Mouse (Mus musculus) limb, embryonic 15.5 days (tissue): ENCODE measurements around the gene Gm21854. TPM values are rescaled to one million over a fixed set of nuclear protein-coding genes. Genes with fewer than 3 reads are reported as not detected.
"Not testable (repeated sequence)": the region's sequence is repeated elsewhere in the genome, so short reads cannot be mapped to it uniquely, and the experiment has no call there.

Source experiments
- ATAC-seq: fragments of 200-750 bp; cut with Nextera tagmentation; 2 replicates; pipeline ENCODE4 v1.8.0; 2017; ENCODE audit warnings: low read depth, moderate TSS enrichment; ENCODE audit not compliant: insufficient number of reproducible peaks, low FRiP score, low TSS enrichment
- H3K27ac ChIP-seq: fragments of 300-500 bp; sonication (generic); 2 replicates; pipeline ENCODE4 v1.5.1; 2015; ENCODE audit warnings: moderate library complexity, mild to moderate bottlenecking, inconsistent platforms
- H3K27me3 ChIP-seq: fragments of 300-500 bp; sonication (generic); 2 replicates; pipeline ENCODE4 v1.6.1; 2015; ENCODE audit warnings: inconsistent platforms
- H3K36me3 ChIP-seq: fragments of 300-500 bp; sonication (generic); 2 replicates; pipeline ENCODE4 v1.6.1; 2015; ENCODE audit warnings: inconsistent platforms
- H3K4me1 ChIP-seq: fragments of 300-500 bp; sonication (generic); 2 replicates; pipeline ENCODE4 v1.6.1; 2015; ENCODE audit warnings: inconsistent platforms
- H3K4me2 ChIP-seq: fragments of 300-500 bp; sonication (generic); 2 replicates; pipeline ENCODE4 v1.6.1; 2015; ENCODE audit warnings: mild to moderate bottlenecking, inconsistent platforms
- H3K4me3 ChIP-seq: fragments of 300-500 bp; sonication (generic); 2 replicates; pipeline ENCODE4 v1.5.1; 2015; ENCODE audit warnings: mild to moderate bottlenecking, inconsistent platforms
- H3K9ac ChIP-seq: fragments of 300-500 bp; sonication (generic); 2 replicates; pipeline ENCODE4 v1.6.1; 2015; ENCODE audit warnings: inconsistent platforms
- H3K9me3 ChIP-seq: fragments of 300-500 bp; sonication (generic); 2 replicates; pipeline ENCODE4 v1.6.1; 2016; ENCODE audit warnings: inconsistent platforms
- polyA plus RNA-seq: library from polyadenylated mRNA; unstranded; fragments of >200 nt; fragmentation: Nextera tagmentation; extraction: Ambion mirVana; gene quantifications from 2 replicates; pipeline ENCODE4 v1.2.1, GENCODE M21; 2015

Gene Gm21854
- polyA plus RNA-seq: not detected in 2 replicates

- H3K9ac ChIP-seq, H3K27ac ChIP-seq, ATAC-seq, H3K36me3 ChIP-seq, H3K4me3 ChIP-seq, H3K27me3 ChIP-seq, H3K4me2 ChIP-seq, H3K9me3 ChIP-seq, H3K4me1 ChIP-seq: not testable (repeated sequence)
These were observed at the start of gene Gm21854 for GRCm38 (mm10) chrY:5656686-5657085. Gm21854 (plus strand) TSS chrY:5656986.

Other genes starting within 250 kb of the Gm21854 start
- not detected in 2 replicates for gene Gm20914, start 69.0 kb downstream of the Gm21854 start, polyA plus RNA-seq
- not detected in 2 replicates for gene Gm28171, start 136.4 kb downstream of the Gm21854 start, polyA plus RNA-seq